Mouse (Mus musculus): ENCODE data around the gene Pheta1. TPM values are rescaled to one million over a fixed set of nuclear protein-coding genes. Genes with fewer than 3 reads are reported as not detected.
A peak's percentile ranks its signal among the peaks of the same experiment; 100 is the strongest.
"Not testable (repeated sequence)": the region's sequence is repeated elsewhere in the genome, so short reads cannot be mapped to it uniquely, and the experiment has no call there.

Pheta1 gene
- total RNA-seq, 4 experiments from 2014 or later, result 5.0 to 5.7 (median 5.2) TPM

DNA sequence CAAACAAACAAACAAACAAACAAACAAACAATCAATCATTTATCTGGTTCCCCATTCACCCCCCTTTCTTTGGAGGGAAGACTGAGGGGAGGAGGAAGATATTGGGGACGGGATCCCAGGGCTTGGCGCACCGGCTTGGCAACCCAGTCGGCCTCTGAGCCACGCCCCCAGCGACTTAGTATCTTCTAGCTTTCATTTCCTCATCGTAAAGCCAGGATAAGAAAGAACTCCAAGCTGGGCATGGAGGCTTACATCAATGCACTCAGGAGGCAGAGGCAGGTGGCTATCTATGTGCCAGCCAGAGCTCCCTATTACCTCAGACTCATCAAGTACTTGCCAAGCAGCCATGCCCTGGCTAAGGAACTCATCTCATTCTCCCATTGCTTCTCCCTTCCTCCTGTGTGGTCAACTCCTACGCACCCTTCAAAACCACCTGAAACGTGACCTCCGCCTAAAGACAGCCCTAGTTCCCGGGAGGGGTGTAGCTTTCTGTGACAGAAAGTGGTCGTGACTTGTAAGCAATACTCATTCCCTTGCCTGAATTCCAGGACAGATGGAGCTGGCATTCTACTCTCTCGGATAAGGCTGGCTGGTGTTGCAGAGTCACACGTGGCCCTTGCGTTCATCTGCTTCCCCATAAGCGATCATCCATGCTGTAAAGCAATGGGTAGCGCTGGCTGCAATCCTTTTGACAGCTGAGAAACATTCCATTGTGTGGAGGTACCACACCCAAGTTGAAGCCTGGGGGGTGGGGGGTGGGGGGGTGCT is 5.5 kb upstream of the Pheta1 start:
- DNase-seq (ENCODE audit: low spot score in 2 of 2), result no peak

DNA sequence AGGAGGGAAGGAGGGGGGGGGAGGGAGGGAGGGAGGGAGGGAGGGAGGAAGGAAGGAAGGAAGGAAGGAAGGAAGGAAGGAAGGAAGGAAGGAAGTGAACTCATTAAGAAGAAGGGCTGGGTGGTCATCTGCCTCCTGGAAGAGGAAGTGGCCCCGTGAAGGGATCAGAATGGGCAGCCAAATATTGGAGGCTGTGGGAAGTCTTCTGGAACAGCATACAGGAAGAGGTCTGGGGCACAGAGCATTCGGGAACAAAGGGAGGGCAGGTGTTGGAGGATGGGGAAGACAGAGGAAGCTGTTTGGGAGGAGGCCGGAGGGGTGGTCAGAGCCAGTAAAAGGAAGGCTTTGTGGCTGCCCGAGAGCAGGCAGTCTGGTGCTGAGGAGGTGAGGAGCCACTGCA is 3.4 kb upstream of the Pheta1 start:
- DNase-seq (ENCODE audit: low spot score in 2 of 2), result no peak

DNA sequence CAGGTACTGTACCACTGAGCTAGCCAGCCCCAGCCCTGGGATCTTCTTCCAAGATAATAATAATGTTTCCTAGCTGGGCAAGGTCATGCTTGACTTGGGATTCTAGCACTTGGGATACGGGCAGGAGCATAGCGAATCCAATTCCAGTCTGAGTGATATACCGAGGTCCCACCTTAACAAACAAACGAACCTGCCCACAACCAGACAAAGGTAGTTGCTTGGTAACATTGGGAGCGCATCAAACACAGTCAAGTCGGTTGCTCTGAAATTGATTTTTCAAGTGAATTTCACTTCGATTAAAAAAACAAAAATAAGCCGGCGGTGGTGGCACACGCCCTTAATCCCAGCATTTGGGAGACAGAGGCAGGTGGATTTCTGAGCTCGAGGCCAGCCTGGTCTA is 2.5 kb upstream of the Pheta1 start:
- no peak for DNase-seq (ENCODE audit: low spot score in 2 of 2)

DNA sequence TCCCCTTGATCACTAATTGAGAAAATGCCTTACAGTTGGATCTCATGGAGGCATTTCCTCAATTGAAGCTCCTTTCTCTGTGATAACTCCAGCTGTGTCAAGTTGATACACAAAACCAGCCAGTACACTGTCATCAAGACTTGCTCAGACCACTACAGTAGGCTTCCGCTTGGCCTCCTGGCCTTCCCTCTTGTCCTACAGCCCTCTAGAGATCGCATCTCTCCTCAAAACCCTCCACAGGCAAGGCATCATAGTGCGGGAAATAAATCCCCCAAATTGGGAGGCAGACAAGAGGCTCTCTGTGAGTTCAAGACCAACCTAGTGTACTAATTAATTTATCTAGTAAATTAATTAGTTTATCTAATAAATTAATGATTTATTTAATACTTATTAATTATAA is 1.5 kb upstream of the Pheta1 start:
- DNase-seq (ENCODE audit: low spot score in 2 of 2), result not testable (repeated sequence)

DNA sequence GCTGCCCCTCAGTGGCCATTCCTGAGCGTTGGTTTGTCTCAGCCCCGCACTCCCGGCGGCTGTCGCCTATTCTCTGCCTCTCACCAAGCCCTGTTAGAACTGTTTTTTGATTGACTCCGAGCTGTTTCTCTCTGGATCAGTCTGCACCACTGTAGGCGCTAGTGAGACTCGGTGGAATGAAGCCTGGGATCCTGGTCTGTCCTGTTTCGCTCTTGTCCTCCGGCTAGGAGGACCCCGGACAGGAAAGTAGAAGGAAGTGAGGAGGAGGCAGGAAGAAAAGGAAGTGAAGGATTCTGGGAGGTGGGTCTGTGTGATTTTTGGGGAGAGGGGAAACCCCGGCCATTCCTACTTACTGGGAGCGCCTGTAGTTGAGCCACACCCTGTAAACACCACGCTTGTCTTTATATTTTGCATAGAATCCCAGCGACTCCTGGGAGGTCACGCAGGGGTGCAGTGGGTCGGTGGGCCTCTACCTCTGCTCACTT is 707 bp upstream of the Pheta1 start:
- DNase-seq (ENCODE audit: low spot score in 2 of 2), result no peak

DNA sequence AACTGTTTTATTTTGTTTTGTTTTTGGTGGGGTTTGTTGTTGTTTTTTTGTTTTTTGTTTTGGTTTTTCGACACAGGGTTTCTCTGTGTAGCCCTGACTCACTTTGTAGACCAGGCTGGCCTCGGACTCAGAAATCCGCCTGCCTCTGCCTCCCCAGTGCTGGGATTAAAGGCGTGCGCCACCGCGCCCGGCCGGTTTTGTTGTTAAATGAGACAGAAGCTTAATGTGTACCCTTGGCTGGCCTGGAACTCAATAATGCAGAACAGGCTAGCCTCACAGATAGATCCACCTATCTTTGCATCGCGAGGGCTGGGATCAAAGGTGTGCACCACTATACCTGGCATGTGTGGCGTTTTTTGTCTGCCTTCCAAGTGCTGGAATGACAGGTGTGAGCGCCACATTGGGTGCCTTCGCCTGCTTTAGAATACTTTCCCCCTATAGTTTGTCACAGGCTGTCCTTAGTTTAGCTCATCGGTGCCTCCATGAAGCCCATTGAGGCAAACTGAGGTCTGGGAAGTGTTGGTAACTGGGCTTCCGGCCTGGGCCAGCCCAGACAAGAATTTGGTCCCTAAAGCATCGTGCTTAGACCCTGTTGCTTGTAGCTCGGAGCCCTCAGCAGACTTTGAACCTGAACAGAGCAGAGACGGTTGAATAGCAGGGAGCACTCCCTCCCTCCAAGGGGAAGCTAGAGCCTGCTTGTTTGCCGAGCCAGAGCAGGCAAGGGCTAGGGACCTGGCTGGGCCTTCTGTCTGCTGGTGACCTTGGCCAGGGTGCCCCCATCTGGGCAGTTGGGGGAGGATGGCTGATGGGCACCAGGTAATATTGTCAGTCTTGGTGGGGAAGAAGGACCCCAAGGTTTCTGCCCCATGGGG is 930 bp downstream of the Pheta1 start:
- DNase-seq (ENCODE audit: low spot score in 2 of 2), result no peak

DNA sequence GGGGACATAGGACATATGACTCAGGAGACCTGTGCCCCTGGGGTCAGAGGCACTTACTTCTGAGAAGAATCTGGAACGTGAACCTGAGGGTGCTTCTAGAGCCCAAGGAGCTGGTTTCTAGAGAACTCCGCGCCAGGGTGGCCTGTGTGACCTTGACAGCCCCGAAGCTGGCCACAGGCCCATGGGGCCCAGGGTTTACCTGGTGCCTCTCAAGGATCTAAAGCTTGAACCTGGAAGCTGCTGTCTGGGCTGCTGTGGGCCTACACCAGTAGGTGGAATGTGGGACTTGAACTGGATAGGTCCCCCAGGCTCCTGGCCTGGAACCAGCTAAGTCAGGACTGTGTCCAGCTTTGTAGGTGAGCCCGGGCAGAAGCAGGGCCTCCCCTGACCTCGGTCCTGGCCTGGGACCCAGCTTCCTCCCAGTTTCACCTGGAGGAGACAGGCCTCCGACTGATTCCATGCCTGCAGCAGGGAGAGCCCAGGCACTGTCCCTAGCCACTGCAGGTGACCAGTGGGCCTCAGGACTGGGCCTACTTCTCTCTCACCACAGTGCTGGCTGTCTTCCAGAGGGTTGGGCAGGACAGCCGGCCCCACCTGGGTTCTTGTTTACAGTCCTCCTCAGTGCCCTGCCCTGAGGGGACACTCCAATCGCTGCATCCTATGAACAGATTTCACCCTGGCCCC is 4.7 kb downstream of the Pheta1 start:
- DNase-seq (ENCODE audit: low spot score in 2 of 2), result no peak

DNA sequence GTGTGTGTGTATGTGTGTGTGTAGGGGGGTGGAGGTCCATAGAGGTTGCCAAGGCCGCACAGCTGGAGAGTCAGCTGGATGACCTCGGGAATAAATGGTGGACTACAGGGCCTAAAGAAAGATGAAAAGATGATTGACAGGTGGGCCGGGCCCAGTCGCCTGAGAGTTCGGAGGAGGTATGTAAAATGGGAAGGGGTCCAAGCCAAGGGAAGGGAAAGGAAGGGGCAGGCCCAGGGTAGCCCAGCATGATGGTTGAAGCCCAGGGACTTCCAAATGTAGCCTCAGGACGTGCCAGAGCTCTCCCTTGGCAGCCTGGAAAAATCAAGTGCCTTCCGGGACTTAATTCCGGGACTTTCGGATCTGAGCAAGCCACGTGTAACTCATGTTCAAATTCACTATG is 6.0 kb downstream of the Pheta1 start:
- no peak for DNase-seq (ENCODE audit: low spot score in 2 of 2)

DNA sequence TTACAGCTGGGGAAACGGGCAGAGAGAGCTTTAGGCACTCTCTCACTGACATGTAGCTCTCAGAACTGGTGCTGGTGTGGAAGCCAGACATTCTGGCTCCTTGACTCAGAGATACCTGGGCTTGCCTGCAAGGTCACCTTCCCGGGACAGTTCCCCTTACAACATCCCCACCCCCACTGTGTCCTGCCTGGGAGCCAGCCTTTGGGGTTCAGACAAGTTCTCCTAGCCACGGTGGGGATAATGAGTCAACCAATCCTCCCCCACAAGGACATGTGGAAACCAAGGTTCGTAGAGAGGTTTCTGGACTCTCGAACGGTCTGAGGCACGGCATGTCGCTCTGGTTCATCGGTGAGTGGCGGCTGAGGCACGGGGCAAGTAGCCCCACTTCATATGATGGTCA is 8.0 kb downstream of the Pheta1 start:
- no peak for DNase-seq (ENCODE audit: low spot score in 2 of 2)

DNA sequence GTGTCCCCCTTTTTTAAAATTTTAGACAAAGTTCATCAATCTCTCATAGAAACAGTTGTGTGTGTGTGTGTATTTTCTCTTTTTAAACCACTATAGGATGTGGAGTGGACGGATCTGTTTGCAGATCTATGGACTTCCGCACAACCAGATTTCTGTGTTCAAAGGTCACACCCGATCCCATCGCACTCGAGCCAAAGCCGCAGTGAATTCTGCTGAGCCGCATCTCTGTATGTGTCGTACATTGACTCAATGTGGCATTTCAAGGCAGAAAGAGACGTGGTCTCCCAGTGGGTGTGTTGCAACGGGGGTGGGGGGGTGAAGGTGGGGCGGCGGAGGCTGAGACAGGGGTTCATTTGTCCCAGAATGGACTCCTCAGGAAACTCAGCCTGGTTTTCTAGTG is 9.6 kb downstream of the Pheta1 start:
- DNase-seq (ENCODE audit: low spot score in 2 of 2), result no peak

DNA sequence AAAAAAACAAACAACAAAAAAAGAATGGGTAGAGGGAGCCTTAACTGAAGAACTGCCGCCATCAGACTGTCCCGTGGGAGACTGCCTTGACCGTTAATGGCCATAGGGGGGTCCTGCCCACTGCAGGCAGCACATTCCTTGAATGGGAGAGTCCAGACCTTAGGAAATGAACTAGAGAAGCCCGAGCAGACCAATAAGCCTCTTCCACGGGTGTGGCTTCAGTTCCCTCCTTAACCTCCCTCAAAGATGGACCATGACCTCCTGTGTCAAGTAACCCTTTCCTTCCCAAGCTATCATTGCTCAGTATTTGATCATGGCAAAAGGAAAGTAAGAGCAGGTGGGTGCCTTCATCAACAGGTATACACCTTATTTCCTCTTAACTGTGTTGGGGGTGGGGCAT is 13.2 kb downstream of the Pheta1 start:
- no peak for DNase-seq (ENCODE audit: low spot score in 2 of 2)

DNA sequence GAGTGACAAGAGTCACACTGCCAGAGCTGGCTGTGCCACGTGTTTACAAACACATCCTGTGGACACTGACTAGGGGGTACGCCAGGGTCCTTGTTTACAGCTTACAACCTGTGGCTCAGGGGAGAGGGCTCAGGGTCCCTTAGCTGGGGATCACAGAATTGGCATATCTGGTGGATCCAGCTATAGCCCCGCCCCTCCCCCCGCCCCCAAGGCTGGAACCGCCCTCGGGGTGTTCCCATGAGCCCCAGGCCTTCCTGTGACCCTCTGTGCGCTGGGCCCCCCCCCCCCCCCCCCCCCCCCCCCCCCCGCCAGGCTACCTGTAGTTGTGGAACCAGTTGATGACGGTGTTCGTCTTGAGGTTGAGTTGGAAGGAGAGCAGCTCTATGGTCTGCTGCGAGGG is 15.5 kb downstream of the Pheta1 start:
- DNase-seq (ENCODE audit: low spot score in 2 of 2), result no peak

DNA sequence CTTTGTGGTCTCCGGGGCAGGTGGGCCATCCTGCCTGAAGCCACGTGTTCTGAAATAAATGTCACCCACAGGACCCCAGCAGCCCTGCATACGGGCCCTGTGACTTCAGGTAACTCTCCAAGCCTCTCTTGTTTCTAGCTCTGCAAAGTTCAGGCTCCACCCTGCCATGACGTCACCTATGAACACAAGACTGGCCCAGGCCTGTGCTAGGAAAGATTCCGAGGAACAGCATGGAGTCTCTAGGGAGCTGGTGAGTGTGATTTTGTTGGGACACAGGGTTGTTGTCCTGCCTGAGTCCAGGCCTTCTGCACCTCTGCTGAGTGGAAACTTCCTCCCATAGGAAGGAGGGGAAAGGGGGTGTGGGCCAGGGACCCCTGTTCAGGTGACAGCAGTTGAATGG is 19.2 kb downstream of the Pheta1 start:
- DNase-seq (ENCODE audit: low spot score in 2 of 2), result no peak

DNA sequence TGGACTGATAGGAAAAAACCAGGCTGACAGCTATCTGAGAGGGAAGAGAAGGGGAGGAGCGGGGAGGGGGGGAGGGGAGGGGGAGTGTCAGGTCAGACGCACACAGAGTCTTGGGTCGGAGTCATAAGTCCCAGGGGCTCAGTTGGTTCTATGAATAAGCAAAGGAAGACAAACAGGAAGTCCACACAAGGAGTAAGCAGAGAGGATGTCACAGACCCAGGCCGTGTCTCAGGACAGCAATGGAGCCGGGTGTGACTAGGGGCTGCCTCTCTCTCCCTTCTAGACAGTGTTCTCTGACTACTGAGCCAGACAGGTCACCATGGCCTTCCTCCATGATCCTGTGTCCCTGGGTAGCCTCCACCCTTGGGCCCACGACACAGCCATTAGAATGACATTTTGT is 22.0 kb downstream of the Pheta1 start:
- DNase-seq (ENCODE audit: low spot score in 2 of 2), result no peak

DNA sequence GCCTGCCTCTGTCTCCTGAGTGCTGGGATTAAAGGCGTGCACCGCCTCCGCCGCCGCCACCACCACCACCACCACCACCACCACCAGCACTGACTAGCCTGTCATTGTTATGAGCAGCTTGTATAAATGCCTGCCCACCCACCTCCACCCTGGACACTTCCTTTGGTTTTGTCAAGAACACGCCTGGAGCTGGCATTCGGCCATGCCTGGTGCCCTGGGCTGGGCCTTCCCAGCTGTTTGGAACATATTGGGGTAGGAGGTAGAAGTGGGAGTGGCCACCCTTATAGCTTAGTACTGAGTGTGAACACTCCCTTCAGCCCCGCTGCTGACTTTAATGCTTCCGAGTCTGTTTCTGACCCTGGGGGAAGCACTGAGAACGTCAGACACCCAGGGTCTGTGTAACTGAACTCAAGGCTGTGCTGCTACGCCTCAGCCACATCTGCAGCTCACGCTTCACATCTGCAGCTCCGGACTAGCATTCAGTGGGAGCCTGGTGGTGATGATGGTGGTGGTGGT is 22.8 kb downstream of the Pheta1 start:
- DNase-seq (ENCODE audit: low spot score in 2 of 2), result no peak

DNA sequence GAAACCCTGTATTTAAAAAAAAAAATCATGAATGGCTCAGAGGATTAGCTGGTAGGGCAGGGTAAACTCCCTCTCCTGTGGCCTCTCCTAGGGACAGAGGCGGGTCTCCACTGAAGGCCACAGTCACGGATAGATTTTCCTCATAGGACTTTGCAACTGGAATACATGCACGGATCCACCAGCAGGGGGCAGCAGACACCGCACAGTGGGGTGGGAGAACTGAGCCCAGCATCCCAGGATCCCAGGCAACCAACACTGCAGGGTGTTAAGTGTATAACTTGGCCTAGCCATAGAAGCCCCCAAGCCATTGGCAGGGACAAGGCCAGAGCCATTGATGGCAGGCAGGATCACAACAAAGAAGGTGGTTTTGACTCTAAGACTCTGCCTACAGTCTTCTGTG is 23.4 kb downstream of the Pheta1 start:
- peak; percentile 57 to 58 for DNase-seq (ENCODE audit: low spot score in 2 of 2)

DNA sequence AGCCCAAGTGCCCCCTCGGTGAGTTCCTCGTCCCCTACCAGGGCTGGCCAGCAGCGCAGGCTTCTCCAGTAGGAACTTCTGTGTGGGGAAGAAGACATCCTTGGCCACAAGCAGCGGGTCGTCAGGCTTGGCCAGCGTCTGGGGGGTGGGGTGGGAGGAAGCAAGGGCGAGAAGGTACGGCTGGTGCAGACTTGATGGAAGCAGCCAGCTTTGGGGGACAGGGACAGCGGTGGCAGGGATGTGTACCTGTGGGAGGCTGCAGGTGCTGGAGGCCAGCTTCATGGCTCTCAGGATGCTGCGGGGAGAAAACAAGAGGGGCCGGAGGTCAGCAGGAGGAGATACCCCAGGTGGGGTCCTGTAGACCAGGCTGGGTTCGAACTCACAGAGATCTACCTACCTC is 26.3 kb downstream of the Pheta1 start:
- DNase-seq (ENCODE audit: low spot score in 2 of 2), result no peak

DNA sequence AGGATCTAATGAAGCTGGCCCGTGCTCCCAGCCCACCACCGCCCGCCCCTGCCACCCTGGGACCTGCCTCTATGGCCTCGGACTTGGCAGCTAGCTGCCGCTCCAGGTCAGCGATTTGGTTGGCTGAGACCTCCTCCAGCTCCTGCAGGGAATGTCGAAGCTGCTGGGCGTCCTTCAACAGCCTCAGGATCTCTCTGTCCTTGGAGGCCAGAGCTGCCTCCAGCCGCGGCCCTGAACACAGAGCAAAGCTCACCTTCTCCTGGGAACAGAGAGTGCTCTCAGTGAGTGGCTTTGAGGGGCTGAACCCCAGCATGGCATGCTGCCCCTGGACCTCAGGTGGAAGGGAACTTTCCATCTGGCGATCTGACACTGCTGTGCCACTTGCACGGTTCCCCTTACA is 28.1 kb downstream of the Pheta1 start:
- no peak for DNase-seq (ENCODE audit: low spot score in 2 of 2)

DNA sequence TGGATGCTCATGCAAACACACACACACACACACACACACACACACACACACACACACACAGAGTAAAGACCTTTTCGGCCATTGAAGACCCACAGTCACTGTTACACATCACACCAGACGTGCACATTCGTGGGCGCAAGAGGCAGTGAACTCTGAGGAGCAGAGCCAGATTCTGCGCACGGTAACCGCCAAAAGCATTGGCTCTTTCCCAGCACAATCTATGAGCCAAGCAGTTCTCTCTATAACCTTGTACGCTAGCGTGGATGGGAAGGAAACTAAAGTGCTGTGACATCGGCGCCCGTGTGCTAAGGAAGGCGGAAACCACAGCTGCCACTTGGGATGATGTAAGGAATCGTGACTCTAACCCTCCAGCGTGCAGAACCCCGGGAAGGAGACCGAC is 29.9 kb downstream of the Pheta1 start:
- no peak for DNase-seq (ENCODE audit: low spot score in 2 of 2)

DNA sequence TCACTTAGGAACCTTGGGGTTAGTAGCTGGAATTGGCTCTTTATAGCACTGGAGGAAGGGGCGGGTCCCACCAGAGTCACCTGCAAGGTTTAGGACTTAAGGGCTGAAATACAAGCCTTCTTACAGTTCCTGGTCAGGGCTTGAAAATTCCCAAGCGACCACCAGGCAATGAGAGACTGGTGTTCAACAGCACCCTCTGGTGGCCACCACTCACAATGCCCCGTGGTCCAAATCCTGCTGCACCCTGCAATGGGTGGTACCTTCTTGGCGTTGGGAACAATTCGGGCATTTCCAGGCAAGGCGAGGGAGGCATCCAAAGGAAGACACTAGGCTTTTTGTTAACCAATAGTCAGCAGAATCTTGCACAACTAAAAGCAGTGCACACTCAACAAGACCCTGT is 30.4 kb downstream of the Pheta1 start:
- DNase-seq (ENCODE audit: low spot score in 2 of 2), result no peak

DNA sequence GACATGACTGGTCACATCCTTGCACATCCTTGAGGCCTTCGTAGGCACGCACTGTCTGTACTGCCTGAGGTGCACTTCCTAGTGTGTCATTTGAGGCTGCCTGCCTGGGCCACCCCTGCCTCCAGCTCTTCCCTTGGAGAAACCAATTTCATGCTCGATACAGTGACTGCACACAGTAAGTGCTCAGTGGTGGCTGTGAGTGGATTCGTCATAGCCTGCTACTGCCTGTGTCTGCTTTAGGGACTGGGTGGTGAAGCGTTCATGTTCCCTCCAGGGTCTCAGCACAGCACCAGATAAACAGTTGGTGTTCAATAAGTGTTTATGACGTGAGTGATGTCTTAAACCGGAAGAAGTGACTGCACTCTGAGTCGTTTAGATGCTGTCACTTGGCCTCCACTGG is 34.6 kb downstream of the Pheta1 start:
- DNase-seq (ENCODE audit: low spot score in 2 of 2), result no peak

DNA sequence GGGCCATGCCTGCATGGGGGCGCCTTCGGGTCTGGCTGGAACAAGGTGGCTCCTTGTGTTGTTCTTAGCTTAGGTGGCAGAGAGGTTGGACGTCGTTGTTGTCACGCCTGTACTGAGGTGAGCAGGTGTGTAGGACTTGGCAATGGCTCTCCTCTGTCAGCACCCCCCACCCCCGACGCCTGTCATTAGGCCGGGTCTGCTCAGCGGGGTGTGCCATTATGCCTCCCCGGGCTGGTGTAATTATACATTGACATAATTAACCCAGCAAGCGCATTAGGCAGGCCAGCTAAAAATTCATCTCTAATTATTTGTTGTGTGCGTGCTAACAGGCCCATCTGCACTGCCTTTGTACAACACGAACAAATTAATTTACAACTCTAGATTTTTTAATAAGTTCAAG is 40.6 kb downstream of the Pheta1 start:
- no peak for DNase-seq (ENCODE audit: low spot score in 2 of 2)
